In the genomic region with DNA sequence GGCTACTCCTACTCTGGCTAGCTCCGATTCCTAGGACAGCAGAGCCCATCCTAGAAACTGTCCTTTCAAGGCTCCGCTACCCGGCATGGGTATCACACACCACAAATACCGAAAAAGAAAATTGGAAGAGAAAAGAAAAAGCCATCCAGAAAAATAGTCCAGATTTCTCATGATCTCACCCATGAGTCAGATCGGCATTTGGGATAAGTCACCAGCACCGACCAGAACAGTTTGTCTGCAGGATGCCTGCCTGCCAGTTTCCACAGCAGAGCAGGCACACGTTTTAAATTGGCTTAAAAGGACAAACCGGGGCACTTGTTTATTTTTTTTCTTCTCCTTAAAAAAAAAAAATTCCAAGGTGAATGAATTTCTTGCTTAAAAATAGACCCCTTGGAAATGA, we compare ENCODE assay signal across 20 mouse cellular contexts. TPM values are rescaled to one million over a fixed set of nuclear protein-coding genes. Genes with fewer than 3 reads are reported as not detected.
A peak's percentile ranks its signal among the peaks of the same experiment; 100 is the strongest.
DNase-seq lines count a peak whose midpoint lies in the region; ATAC-seq lines count a peak whose summit lies in the region.
"Had no signal": no experiment of that assay in that cellular context is flagged by ENCODE, and none has a peak within 500 bp of the region (broad histone marks: within the 10 kb centered on the region; RNA-seq: fewer than 3 reads in every experiment).

No protein-coding gene starts in this region.

- peak; percentile 35 to 74 for DNase-seq in layer of hippocampus, adult 18-20 months (ENCODE audit: low spot score in 2 of 2)
- DNase-seq in layer of hippocampus, postnatal 10 days (ENCODE audit: low spot score in 2 of 2) = no peak
- DNase-seq in right cerebral cortex, postnatal 25 days = peak; percentile 21
- DNase-seq in right cerebral cortex, postnatal 14 days = no peak
- no peak for DNase-seq in forebrain, embryonic 14.5 days (ENCODE audit: low spot score)
- DNase-seq in ovary, postnatal 36 days (ENCODE audit: low spot score) = no peak
- DNase-seq: cerebellum, adult 9-11 months; heart, postnatal 4 days; kidney, postnatal 36 days; midbrain, embryonic 14.5 days; thymus, postnatal 4 days had no signal

- no peak overlapping the region for H3K4me3 ChIP-seq in brown adipose tissue, adult 24 weeks (ENCODE audit: insufficient read depth, low read depth, low read length)
- no peak overlapping the region for H3K4me3 ChIP-seq in forebrain, embryonic 14.5 days (ENCODE audit: low read depth, low read length)
- H3K4me3 ChIP-seq: embryonic facial prominence, embryonic 12.5 days; lung, embryonic 15.5 days; neural tube, embryonic 15.5 days had no signal

- no peaks in the 10 kb centered on the region for H3K9me3 ChIP-seq in forebrain, embryonic 14.5 days (replicated peaks; ENCODE audit: control insufficient read depth, low read length)
- H3K9me3 ChIP-seq: embryonic facial prominence, embryonic 12.5 days; lung, embryonic 15.5 days; neural tube, embryonic 15.5 days had no signal

- H3K27ac ChIP-seq in brown adipose tissue, adult 24 weeks (replicated peaks; ENCODE audit: low read depth, low read length) = peak overlapping the region; percentile 43; the same call in 1 of the 2 replicates
- H3K27ac ChIP-seq in forebrain, embryonic 14.5 days (ENCODE audit: low read depth, low read length) = no peak overlapping the region
- H3K27ac ChIP-seq: embryonic facial prominence, embryonic 12.5 days; lung, embryonic 15.5 days; neural tube, embryonic 15.5 days had no signal

- H3K36me3 ChIP-seq in forebrain, embryonic 14.5 days (ENCODE audit: control insufficient read depth, insufficient read depth, low read length) = no peaks in the 10 kb centered on the region
- H3K36me3 ChIP-seq: embryonic facial prominence, embryonic 12.5 days; lung, embryonic 15.5 days; neural tube, embryonic 15.5 days had no signal

- no peak overlapping the region for H3K9ac ChIP-seq in forebrain, embryonic 14.5 days (ENCODE audit: low read length)
- H3K9ac ChIP-seq: embryonic facial prominence, embryonic 12.5 days; lung, embryonic 15.5 days; neural tube, embryonic 15.5 days had no signal

- H3K4me1 ChIP-seq in brown adipose tissue, adult 24 weeks (ENCODE audit: control insufficient read depth, insufficient read depth, insufficient read length, low read length) = peaks cover 6% of the 10 kb centered on the region; the same call in 1 of the 2 replicates
- H3K4me1 ChIP-seq in forebrain, embryonic 14.5 days (ENCODE audit: control insufficient read depth, insufficient read depth, low read length) = no peaks in the 10 kb centered on the region
- H3K4me1 ChIP-seq: lung, embryonic 15.5 days had no signal

- no peaks in the 10 kb centered on the region for H3K27me3 ChIP-seq in forebrain, embryonic 14.5 days (replicated peaks; ENCODE audit: control insufficient read depth, insufficient read depth, low read length)
- H3K27me3 ChIP-seq: embryonic facial prominence, embryonic 12.5 days; lung, embryonic 15.5 days; neural tube, embryonic 15.5 days had no signal

- WGBS in forebrain, embryonic 14.5 days = 91% methylated on average over 8 of the region's 8 CpGs

- no peak for ATAC-seq in forebrain, embryonic 14.5 days
- ATAC-seq: CD4-positive, CD25-positive, alpha-beta regulatory T cell, adult 4 months; forebrain, embryonic 16.5 days; hindbrain, embryonic 16.5 days; intestine, embryonic 16.5 days had no signal

- H3K4me2 ChIP-seq in forebrain, embryonic 14.5 days (ENCODE audit: low read length) = no peak overlapping the region
- H3K4me2 ChIP-seq: embryonic facial prominence, embryonic 12.5 days; liver, embryonic 11.5 days; lung, embryonic 15.5 days; neural tube, embryonic 15.5 days had no signal

RNA-seq across cellular contexts. Expression of a gene that starts 22.8 kb away (rescaled TPM):
- 10 to 100 TPM; 47.4 to 55.9 TPM for total RNA-seq in layer of hippocampus, adult 18-20 months (2021)
- total RNA-seq in layer of hippocampus, postnatal 10 days (2021) = 10 to 100 TPM; 39.4 to 46.7 TPM
- 23.7 and 36.2 TPM in 2 replicates for polyA plus RNA-seq in brown adipose tissue, adult 24 weeks (2012; ENCODE audit: insufficient read depth, insufficient read length, missing spikeins)
- polyA plus RNA-seq in forebrain, embryonic 14.5 days (2014; fragmentation: Nextera tagmentation; extraction: Ambion mirVana) = 3.3 and 5.0 TPM in 2 replicates

Comparison
In these comparisons a context has a peak if more than half of its experiments do, and no peak if none do; other contexts are left out.
1. DNase-seq: peak in layer of hippocampus, adult 18-20 months (2 of 2) and right cerebral cortex, postnatal 25 days (single experiment); none in layer of hippocampus, postnatal 10 days (0 of 2), right cerebral cortex, postnatal 14 days (single experiment), forebrain, embryonic 14.5 days (single experiment) and ovary, postnatal 36 days (single experiment).